Mouse (Mus musculus): Measurements from ENCODE around the gene Nek6.

GRCm38 (mm10) chr2:38623821-38624590 lies 112.6 kb downstream of the Nek6 start:
- TF ChIP-seq POLR2A (IDR thresholded peaks at IDR 0.05; ENCODE audit: insufficient read length, low read depth): no peak
- TF ChIP-seq MAX (IDR thresholded peaks at IDR 0.05; ENCODE audit: low read depth): no peak
- TF ChIP-seq SRF (IDR thresholded peaks at IDR 0.05; ENCODE audit: control insufficient read depth, insufficient read length, low read depth): no peak
- TF ChIP-seq TCF12 (IDR thresholded peaks at IDR 0.05; ENCODE audit: insufficient read depth, poor library complexity, severe bottlenecking): no peak
- no peak for TF ChIP-seq REST (IDR thresholded peaks at IDR 0.05; ENCODE audit: insufficient read depth, insufficient read length)
- no peak for TF ChIP-seq E2F4 (IDR thresholded peaks at IDR 0.05; ENCODE audit: insufficient read depth)

All from myocyte (in vitro differentiated cells).